Mouse (Mus musculus) mature B cell (primary cell): Measurements from ENCODE around the gene Sdk1.

Experiments
- in situ Hi-C: fragments of 300-500 bp; cut with MboI; formaldehyde crosslinking; loops from 2 replicates; pipeline ENCODE4 v1.14.3; 2019

The Sdk1 gene

GRCm38 (mm10) chr5:141764111-141764510, 522.8 kb downstream of the Sdk1 start:
- in situ Hi-C loops = no loop called here

DNA sequence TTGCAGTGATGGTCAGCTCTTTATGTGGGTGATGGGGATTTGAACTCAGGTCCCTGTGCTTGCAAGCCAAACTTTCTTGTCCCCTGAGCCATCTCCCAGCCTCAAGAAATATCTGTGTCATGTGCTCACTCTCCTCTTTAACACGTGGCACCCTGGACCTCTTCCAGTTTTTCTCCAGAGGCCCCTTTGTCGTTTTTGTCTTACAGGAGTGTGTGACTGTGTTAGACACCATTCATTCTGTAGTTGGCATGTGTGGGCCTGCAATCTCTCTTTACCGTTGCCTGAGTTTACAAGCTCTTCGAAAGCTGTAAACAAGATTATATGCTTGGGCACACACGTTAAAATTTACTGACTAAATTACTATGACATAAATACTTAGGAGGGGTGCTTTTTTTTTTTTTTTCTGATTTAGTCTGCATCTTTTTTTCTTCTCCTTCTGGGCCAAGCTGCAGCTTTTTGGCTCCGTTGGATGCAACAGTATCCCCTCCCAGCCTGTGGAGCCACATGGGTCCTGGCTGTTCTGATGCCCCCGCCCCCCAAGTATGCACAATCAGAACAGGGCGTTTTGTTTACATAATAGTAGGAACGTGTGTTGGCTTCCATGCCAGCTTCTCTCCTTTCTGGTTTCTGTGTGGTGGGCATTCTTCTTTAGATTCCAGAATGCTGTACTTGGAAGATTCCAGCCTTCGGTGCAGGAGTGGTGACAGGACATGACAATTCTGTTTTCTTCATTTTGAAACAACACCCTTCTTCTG, 527.6 kb downstream of the Sdk1 start:
- in situ Hi-C loops = no loop called here

- in situ Hi-C loops = no loop called here
Observed at GRCm38 (mm10) chr5:141771516-141771915, 530.2 kb downstream of the Sdk1 start.

- in situ Hi-C loops = no loop called here
Observed at GRCm38 (mm10) chr5:141778231-141778630, 536.9 kb downstream of the Sdk1 start.

GRCm38 (mm10) chr5:141781142-141781541, 539.9 kb downstream of the Sdk1 start:
- in situ Hi-C loops = no loop called here

GRCm38 (mm10) chr5:141782330-141782729, 541.0 kb downstream of the Sdk1 start:
- in situ Hi-C loops = no loop called here

DNA sequence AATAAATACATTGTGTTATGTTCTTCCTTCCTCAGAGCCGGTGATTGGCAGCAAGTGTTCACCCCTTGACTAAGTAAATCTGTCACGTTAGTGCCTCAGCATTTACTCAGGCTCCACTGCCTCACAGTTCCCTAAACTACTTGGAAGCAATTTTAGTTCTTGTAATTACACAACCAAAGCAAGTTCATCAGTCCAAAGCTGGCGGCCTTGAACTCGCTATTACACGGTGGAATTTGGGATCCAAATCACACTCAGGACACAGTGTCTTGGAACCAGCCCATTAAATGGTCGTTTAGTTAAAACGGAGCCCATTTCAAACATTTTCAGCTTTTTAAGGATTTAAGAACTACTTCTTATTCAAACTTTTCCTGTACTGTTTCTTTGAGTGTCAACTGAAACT, 542.2 kb downstream of the Sdk1 start:
- in situ Hi-C loops = no loop called here

DNA sequence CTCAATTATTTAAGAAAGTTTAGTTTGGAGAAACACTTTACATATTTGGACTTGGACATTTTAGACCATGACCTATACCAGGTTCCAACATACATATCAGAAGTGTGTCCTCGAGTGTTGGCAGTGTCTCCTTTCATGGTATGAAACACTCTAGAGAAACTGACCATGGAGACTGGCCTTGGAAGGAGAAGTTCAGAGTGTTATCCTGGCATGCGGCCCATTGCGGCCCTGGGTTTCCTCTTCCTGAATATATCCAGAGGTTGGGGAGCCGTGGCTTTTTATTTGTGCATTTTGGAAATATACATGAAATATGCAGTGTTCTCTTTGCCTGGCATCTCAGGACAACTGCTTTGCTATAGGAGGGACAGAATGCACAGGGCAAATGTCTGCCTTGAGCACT, 552.6 kb downstream of the Sdk1 start:
- in situ Hi-C loops = no loop called here

GRCm38 (mm10) chr5:141823823-141824330, 582.6 kb downstream of the Sdk1 start:
- in situ Hi-C loops = no loop called here

DNA sequence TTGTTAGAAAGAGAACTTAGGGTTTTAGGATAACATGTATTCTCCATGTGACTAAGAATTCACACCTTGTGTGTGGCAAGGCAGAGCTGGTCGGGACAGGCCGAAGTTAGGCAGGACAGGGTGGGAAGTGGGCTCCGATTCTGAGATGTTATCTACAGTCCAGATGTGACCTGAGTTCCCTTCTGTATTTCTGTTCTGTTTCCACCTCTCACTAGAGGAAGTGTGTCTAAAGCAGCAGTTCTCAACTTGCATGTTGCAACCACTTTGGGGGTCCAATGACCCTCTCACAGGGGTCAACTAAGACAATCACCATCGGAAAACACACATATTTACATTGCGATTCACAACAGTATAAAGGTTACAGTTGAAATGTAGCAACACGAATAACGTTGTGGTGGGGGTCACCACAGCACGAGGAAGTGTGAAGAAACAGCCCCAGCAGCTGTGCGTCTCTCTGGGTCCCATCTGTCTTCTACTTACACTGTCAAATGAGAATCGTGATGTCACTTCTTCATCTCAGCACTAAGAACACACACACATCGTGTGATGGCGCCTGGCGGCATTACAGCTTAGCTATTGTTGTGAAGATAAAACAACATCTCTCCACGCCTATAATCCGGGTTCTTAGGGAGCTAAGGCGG, 583.6 kb downstream of the Sdk1 start:
- in situ Hi-C loops = no loop called here

- in situ Hi-C loops = no loop called here
Observed at GRCm38 (mm10) chr5:141835566-141835965, 594.3 kb downstream of the Sdk1 start.

DNA sequence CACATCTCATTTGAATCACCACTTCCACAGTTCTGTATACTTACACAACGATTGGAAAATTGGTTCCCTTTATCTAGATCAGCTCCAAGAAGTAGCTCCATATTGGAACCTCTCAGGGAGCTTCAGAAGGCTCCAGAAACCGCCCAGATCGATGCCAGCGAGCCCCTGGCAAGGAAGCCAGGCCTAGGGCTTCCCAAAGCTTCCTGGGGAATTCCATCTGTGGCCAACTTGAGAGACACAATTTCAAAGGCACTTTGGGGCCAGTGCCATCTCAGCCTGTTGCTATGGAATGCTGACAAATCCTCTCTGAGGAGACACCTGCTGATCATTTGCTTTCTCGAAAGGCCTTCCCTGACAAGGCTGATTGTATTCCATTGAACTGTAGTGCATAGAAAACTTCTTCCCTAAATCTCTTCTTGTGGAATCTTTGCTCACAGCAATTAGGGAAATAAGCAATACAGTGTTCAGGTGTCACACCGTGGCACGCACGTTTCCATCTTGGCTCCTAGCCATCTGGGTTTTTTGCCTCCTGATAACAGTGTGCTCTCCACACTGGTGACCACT, 595.7 kb downstream of the Sdk1 start:
- in situ Hi-C loops = no loop called here

- in situ Hi-C loops = no loop called here
Observed at GRCm38 (mm10) chr5:141844701-141845100, 603.4 kb downstream of the Sdk1 start.

DNA sequence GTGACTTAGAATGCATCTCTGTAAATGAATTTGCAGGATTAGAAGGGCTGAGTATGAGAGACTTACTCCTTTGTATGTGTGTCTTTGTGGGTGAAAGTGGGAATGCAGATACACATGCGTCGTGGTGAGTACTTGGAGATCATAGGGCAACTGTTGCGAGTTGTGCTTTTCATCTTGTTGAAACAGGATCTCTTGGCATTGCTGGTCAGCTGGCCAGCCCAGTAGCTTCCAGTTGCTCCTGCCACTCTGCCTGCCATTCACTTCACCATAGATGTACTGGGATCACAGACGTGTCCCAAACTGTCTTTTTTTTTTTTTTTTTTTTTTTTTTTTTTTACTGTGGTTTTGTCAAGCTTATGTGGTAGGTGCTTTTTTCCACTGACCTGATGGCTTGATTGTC, 606.4 kb downstream of the Sdk1 start:
- in situ Hi-C loops = no loop called here

DNA sequence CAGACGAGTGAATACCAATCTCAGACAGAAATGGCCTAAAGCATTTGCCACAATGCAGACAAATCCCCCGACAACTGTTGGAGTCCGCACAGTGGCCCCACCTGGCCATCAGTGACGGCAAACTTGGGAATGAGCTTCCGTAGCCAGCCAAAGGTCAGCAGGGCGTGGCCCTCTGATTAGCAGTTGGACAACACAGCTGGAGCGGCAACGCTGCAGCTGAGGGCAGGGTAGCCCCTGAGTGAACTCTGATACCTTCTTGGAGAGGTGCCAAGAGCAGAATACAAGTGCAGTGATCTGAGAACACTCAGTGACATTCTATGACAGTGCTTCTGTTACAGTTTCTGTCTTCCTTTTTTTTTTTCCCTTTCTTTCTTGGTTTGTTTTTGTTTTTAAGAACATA, 610.9 kb downstream of the Sdk1 start:
- in situ Hi-C loops = no loop called here

- in situ Hi-C loops = no loop called here
Observed at GRCm38 (mm10) chr5:141856447-141856846, 615.2 kb downstream of the Sdk1 start.

- in situ Hi-C loops = no loop called here
Observed at GRCm38 (mm10) chr5:141857781-141858180, 616.5 kb downstream of the Sdk1 start.

- in situ Hi-C loops = no loop called here
Observed at GRCm38 (mm10) chr5:141858406-141859160, 617.3 kb downstream of the Sdk1 start.

- in situ Hi-C loops = no loop called here
Observed at GRCm38 (mm10) chr5:141866042-141866441, 624.8 kb downstream of the Sdk1 start.

DNA sequence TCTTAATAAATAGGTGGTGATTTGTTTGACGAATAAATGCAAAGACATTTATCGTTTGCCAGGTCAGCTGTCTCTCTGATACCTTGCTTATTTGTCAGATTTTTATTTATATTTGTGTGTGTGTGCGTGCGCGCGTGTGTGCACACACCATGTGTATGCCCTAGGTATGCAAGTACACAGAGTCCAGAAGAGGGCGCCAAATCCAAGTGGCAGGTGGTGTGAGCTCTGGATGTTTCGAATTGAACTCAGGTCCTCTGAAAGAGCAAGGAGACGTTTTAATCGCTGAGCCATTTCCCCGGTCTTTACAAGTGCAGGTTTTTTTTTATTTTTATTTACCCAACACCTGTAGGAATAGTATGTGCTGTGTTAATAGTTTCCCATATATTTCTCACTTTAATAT, 632.5 kb downstream of the Sdk1 start:
- in situ Hi-C loops = no loop called here

DNA sequence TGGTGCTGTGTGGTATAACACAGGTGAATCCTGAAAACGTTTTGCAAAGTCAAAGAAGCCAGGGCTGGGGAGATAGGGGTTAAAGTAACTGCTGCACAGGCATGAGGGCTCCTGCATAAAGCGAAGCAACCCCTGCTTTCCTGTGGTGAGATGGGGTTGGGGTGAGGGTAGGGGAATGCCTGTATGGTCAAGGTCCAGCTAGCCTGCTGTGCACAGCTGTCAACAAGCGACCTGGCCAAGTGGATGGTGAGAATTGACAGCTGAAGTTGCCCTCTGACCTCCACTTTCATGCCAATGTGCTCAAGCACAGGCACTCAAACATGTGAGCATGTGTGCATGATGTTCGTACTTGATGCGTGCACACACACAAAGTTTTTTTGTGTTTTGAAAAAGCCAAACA, 639.4 kb downstream of the Sdk1 start:
- in situ Hi-C loops = no loop called here

DNA sequence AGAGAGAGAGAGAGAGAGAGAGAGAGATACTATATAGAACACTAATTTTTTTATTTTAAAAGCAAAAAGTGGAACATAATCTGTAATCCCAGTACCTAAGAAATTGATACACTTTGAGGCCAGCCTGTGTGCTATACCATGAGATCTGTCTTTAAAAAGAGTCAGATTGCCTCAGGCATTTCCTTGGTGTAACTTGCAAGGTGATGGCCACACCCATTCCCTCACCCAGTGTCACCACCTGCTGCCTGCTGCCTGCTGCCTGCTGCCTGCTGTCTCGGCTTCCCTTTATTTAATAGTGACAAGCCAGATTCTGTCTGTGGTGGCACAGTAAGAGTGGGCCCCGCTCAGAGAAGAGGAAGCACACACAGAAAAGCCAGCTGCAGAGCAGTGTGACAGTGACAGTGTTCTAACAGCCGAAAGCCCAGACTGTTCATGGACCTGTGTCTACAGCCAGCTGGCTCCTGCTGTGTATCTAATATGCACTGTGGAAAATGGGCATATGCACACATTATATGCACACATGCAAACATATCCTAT, 642.9 kb downstream of the Sdk1 start:
- in situ Hi-C loops = no loop called here
